Mouse (Mus musculus) neural tube, embryonic 12.5 days (tissue): Measurements from ENCODE around the gene Ppan. TPM values are rescaled to one million over a fixed set of nuclear protein-coding genes. Genes with fewer than 3 reads are reported as not detected.

ENCODE experiments used
- ATAC-seq: fragments of 200-750 bp; cut with Nextera tagmentation; 2 replicates; pipeline ENCODE4 v1.8.0; 2017; ENCODE audit warnings: low read depth, mild to moderate bottlenecking, moderate TSS enrichment, moderate library complexity; ENCODE audit not compliant: low FRiP score
- H3K27ac ChIP-seq: fragments of 300-500 bp; sonication (generic); 2 replicates; pipeline ENCODE4 v1.5.1; 2016
- H3K27me3 ChIP-seq: fragments of 300-500 bp; sonication (generic); replicated peaks from 2 replicates; pipeline ENCODE4 v1.6.1; 2016; ENCODE audit warnings: mild to moderate bottlenecking
- H3K36me3 ChIP-seq: fragments of 300-500 bp; sonication (generic); 2 replicates; pipeline ENCODE4 v1.6.1; 2016; ENCODE audit warnings: mild to moderate bottlenecking
- H3K4me1 ChIP-seq: fragments of 300-500 bp; sonication (generic); 2 replicates; pipeline ENCODE4 v1.6.1; 2016
- H3K4me2 ChIP-seq: fragments of 300-500 bp; sonication (generic); replicated peaks from 2 replicates; pipeline ENCODE4 v1.6.1; 2016; ENCODE audit warnings: mild to moderate bottlenecking
- H3K4me3 ChIP-seq: fragments of 300-500 bp; sonication (generic); 2 replicates; pipeline ENCODE4 v1.5.1; 2016
- H3K9ac ChIP-seq: fragments of 300-500 bp; sonication (generic); 2 replicates; pipeline ENCODE4 v1.6.1; 2016; ENCODE audit warnings: mild to moderate bottlenecking
- H3K9me3 ChIP-seq: fragments of 300-500 bp; sonication (generic); 2 replicates; pipeline ENCODE4 v1.6.1; 2016; ENCODE audit warnings: mild to moderate bottlenecking
- WGBS: fragments of 180-500 bp; shearing (Covaris S2); methylation state at CpG from one replicate; pipeline ENCODE4 v1.1.7; 2016; 5-methylcytosine and 5-hydroxymethylcytosine counted together
- microRNA-seq: library from miRNA; unstranded; fragments of <30 nt; microRNA quantifications from one replicate; pipeline ENCODE4, GENCODE M21; 2017
- polyA plus RNA-seq: library from polyadenylated mRNA; unstranded; fragments of >200 nt; fragmentation: Nextera tagmentation; extraction: Ambion mirVana; gene quantifications from 2 replicates; pipeline ENCODE4 v1.2.1, GENCODE M21; 2016

Gene Ppan
- polyA plus RNA-seq, 1 experiment from 2014 or later = 54.1 TPM

GRCm38 (mm10) chr9:20898511-20899073 is 10.6 kb downstream of the Ppan start, which contains the start of gene Eif3g:
TSS of gene Eif3g (minus strand) at chr9:20898623.
- peak within 1 kb of the TSS; percentile 93 for H3K9ac ChIP-seq
- H3K4me2 ChIP-seq = peak within 1 kb of the TSS; percentile 89
- H3K36me3 ChIP-seq = peaks cover 37% of the 10 kb centered on the region
- no peaks in the 10 kb centered on the region for H3K9me3 ChIP-seq
- 6% methylated on average over 34 of the region's 34 CpGs for WGBS
- H3K4me3 ChIP-seq = peak within 1 kb of the TSS; percentile 98
- peak; percentile 85 for ATAC-seq
- H3K27ac ChIP-seq = no peak within 1 kb of the TSS; the same call in 1 of the 2 replicates
- H3K27me3 ChIP-seq = no peaks in the 10 kb centered on the region
- peaks cover 12% of the 10 kb centered on the region for H3K4me1 ChIP-seq

GRCm38 (mm10) chr9:20901466-20902173 is 13.6 kb downstream of the Ppan start:
- 17% methylated on average over 13 of the region's 13 CpGs for WGBS
- H3K4me2 ChIP-seq = no peak overlapping the region
- H3K36me3 ChIP-seq = peaks cover 20% of the 10 kb centered on the region
- H3K9ac ChIP-seq = no peak overlapping the region
- H3K27me3 ChIP-seq = no peaks in the 10 kb centered on the region
- H3K4me1 ChIP-seq = peaks cover 12% of the 10 kb centered on the region
- no peak overlapping the region for H3K4me3 ChIP-seq
- H3K9me3 ChIP-seq = no peaks in the 10 kb centered on the region
- no peak overlapping the region for H3K27ac ChIP-seq
- ATAC-seq = no peak

GRCm38 (mm10) chr9:20902174-20902491 is 14.2 kb downstream of the Ppan start:
- Histone ChIP-seq H3K36me3 (peaks cover 19% of the 10 kb centered on the region), H3K4me1 (peaks cover 10% of the 10 kb centered on the region), H3K4me3 (no peak overlapping the region), H3K27me3 (no peaks in the 10 kb centered on the region), H3K4me2 (no peak overlapping the region), H3K9ac (no peak overlapping the region), H3K27ac (no peak overlapping the region), H3K9me3 (no peaks in the 10 kb centered on the region)
- ATAC-seq = no peak
- 46% methylated on average over 6 of the region's 6 CpGs for WGBS

- ATAC-seq = no peak
- Histone ChIP-seq H3K27me3 (no peaks in the 10 kb centered on the region), H3K4me2 (no peak overlapping the region), H3K4me3 (no peak overlapping the region), H3K9me3 (no peaks in the 10 kb centered on the region), H3K36me3 (peaks cover 95% of the 10 kb centered on the region), H3K4me1 (no peaks in the 10 kb centered on the region), H3K9ac (no peak overlapping the region), H3K27ac (no peak overlapping the region)
- 96% methylated on average over 9 of the region's 9 CpGs for WGBS
Observed at GRCm38 (mm10) chr9:20909948-20910347, 22.0 kb downstream of the Ppan start.

- no peak overlapping the region for H3K27ac ChIP-seq
- no peaks in the 10 kb centered on the region for H3K27me3 ChIP-seq
- H3K4me2 ChIP-seq = no peak overlapping the region
- 87% methylated on average over 4 of the region's 4 CpGs for WGBS
- H3K36me3 ChIP-seq = peaks cover 100% of the 10 kb centered on the region
- H3K4me3 ChIP-seq = no peak overlapping the region
- ATAC-seq = no peak
- no peak overlapping the region for H3K9ac ChIP-seq
- H3K4me1 ChIP-seq = no peaks in the 10 kb centered on the region
- H3K9me3 ChIP-seq = no peaks in the 10 kb centered on the region
Observed at GRCm38 (mm10) chr9:20916160-20916559, 28.2 kb downstream of the Ppan start.

- ATAC-seq = no peak
- Histone ChIP-seq H3K4me2 (no peak overlapping the region), H3K9me3 (no peaks in the 10 kb centered on the region), H3K4me3 (no peak overlapping the region), H3K9ac (no peak overlapping the region), H3K36me3 (peaks cover 98% of the 10 kb centered on the region), H3K27ac (no peak overlapping the region), H3K4me1 (no peaks in the 10 kb centered on the region), H3K27me3 (no peaks in the 10 kb centered on the region)
- WGBS = 96% methylated on average over 3 of the region's 3 CpGs
Observed at GRCm38 (mm10) chr9:20923258-20923657, 35.3 kb downstream of the Ppan start.

Small RNAs within 50 kb of the gene (microRNA-seq; reads per million reads assigned to microRNA genes)
- not detected for gene Mir7081

Other genes with a start within 250 kb of the Ppan start
- 463 and 477 TPM in 2 replicates for gene Ubl5, start 245.3 kb upstream of the Ppan start, polyA plus RNA-seq
- 19.4 and 19.9 TPM in 2 replicates for gene Fbxl12, start 243.4 kb upstream of the Ppan start, polyA plus RNA-seq
- 52.8 and 56.0 TPM in 2 replicates for gene Pin1, start 236.1 kb upstream of the Ppan start, polyA plus RNA-seq
- gene Olfm2, start 141.8 kb upstream of the Ppan start, polyA plus RNA-seq = 89.8 and 93.4 TPM in 2 replicates
- 0.47 and 0.75 TPM in 2 replicates for gene Col5a3, start 73.1 kb upstream of the Ppan start, polyA plus RNA-seq
- gene Rdh8, start 69.7 kb upstream of the Ppan start, polyA plus RNA-seq = not detected in 2 replicates
- gene A230050P20Rik, start 19.5 kb upstream of the Ppan start, polyA plus RNA-seq = 1.4 and 1.6 TPM in 2 replicates
- 5.8 and 6.7 TPM in 2 replicates for gene Angptl6, start 8.4 kb upstream of the Ppan start, polyA plus RNA-seq
- gene Eif3g, start 10.4 kb downstream of the Ppan start, polyA plus RNA-seq = 301 and 309 TPM in 2 replicates
- 89.4 and 92.4 TPM in 2 replicates for gene Dnmt1, start 71.7 kb downstream of the Ppan start, polyA plus RNA-seq
- 17.7 and 19.5 TPM in 2 replicates for gene S1pr2, start 88.6 kb downstream of the Ppan start, polyA plus RNA-seq
- gene Mrpl4, start 114.6 kb downstream of the Ppan start, polyA plus RNA-seq = 116 and 121 TPM in 2 replicates
- gene Icam1, start 127.8 kb downstream of the Ppan start, polyA plus RNA-seq = 5.0 and 5.8 TPM in 2 replicates
- gene Icam4, start 141.2 kb downstream of the Ppan start, polyA plus RNA-seq = 1.6 and 2.1 TPM in 2 replicates
- 0.14 and 0.15 TPM in 2 replicates for gene Icam5, start 143.9 kb downstream of the Ppan start, polyA plus RNA-seq
- gene Zglp1, start 178.9 kb downstream of the Ppan start, polyA plus RNA-seq = 0.66 and 2.9 TPM in 2 replicates
- gene Gm49373, start 184.9 kb downstream of the Ppan start, polyA plus RNA-seq = 0.96 and 1.7 TPM in 2 replicates
- 44.0 and 57.0 TPM in 2 replicates for gene Fdx1l, start 185.4 kb downstream of the Ppan start, polyA plus RNA-seq
- 1.6 and 2.8 TPM in 2 replicates for gene Gm38431, start 203.8 kb downstream of the Ppan start, polyA plus RNA-seq
- 54.2 and 63.4 TPM in 2 replicates for gene Raver1, start 203.8 kb downstream of the Ppan start, polyA plus RNA-seq
- gene Tyk2, start 243.1 kb downstream of the Ppan start, polyA plus RNA-seq = 14.1 and 15.2 TPM in 2 replicates